Mouse (Mus musculus): ENCODE data around the gene Hivep3. TPM values are rescaled to one million over a fixed set of nuclear protein-coding genes. Genes with fewer than 3 reads are reported as not detected.

Gene Hivep3
- polyA plus RNA-seq, 1 experiment, result 40.0 TPM

DNA sequence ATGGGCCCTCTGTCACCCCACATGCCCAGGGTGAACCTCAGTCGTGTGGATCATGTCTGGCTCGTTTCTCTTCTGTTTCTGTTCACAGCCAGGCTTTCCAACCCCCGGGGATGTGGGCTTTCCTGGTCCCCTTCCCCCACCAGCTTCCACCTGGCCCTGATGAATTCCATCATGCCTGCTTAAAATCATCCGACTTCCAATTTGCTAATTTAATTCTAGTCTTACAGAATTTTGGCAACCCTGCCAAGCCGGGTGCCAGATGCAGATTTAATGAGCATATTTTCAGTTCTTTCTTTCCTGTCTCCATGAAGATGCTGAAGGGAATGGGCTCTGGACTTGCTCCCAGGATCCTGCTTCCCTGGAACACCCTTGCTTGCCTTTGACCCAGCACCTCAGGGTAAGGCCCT, 311.6 kb downstream of the Hivep3 start:
- no peak for DNase-seq
- no peaks in the 10 kb centered on the region for H3K27me3 ChIP-seq (ENCODE audit: control insufficient read depth, insufficient read depth, low read length)
- H3K4me1 ChIP-seq (replicated peaks; ENCODE audit: control insufficient read depth, insufficient read depth, low read length), result peaks cover 29% of the 10 kb centered on the region
- no peak overlapping the region for H3K4me3 ChIP-seq (ENCODE audit: control insufficient read depth, insufficient read depth, low read length)
- WGBS, result 87% methylated on average over 5 of the region's 5 CpGs
- H3K36me3 ChIP-seq (ENCODE audit: control insufficient read depth, insufficient read depth, low read length), result no peaks in the 10 kb centered on the region
- TF ChIP-seq CTCF (IDR thresholded peaks at IDR 0.05; ENCODE audit: borderline replicate concordance, control insufficient read depth, extremely low read depth, insufficient read depth, low read length, poor library complexity) (no peak), POLR2A (IDR thresholded peaks at IDR 0.05; ENCODE audit: control insufficient read depth, extremely low read depth, insufficient read depth, low read length, poor library complexity) (no peak)
- H3K27ac ChIP-seq (ENCODE audit: control insufficient read depth, insufficient read depth, low read length), result no peak overlapping the region

GRCm38 (mm10) chr4:120045871-120046270, 312.3 kb downstream of the Hivep3 start:
- H3K27ac ChIP-seq (ENCODE audit: control insufficient read depth, insufficient read depth, low read length), result no peak overlapping the region
- DNase-seq, result no peak
- H3K36me3 ChIP-seq (ENCODE audit: control insufficient read depth, insufficient read depth, low read length), result no peaks in the 10 kb centered on the region
- no peak overlapping the region for H3K4me3 ChIP-seq (ENCODE audit: control insufficient read depth, insufficient read depth, low read length)
- no peaks in the 10 kb centered on the region for H3K27me3 ChIP-seq (ENCODE audit: control insufficient read depth, insufficient read depth, low read length)
- 91% methylated on average over 7 of the region's 7 CpGs for WGBS
- H3K4me1 ChIP-seq (replicated peaks; ENCODE audit: control insufficient read depth, insufficient read depth, low read length), result peaks cover 30% of the 10 kb centered on the region
- no peak for TF ChIP-seq CTCF (IDR thresholded peaks at IDR 0.05; ENCODE audit: borderline replicate concordance, control insufficient read depth, extremely low read depth, insufficient read depth, low read length, poor library complexity)
- TF ChIP-seq POLR2A (IDR thresholded peaks at IDR 0.05; ENCODE audit: control insufficient read depth, extremely low read depth, insufficient read depth, low read length, poor library complexity), result no peak

DNA sequence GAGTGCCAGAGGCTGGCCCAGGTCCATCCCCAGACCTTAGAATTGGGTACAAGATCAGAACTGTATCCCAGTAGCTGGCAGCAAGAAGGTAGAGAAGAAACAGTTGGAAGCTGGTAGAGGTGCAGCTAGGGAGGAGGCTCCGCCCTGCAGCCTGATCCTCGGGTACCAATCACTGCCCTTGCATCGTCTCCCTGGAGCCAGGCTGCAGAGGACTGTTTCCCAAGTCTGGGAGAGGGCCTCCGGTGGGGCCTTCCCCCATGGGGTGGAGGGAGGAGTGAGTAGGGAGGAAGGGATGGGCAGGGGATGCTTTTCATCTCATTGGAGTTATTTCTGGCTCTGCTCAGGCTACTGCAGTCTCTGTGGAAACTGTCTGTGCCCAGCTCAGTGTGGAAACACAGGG, 313.5 kb downstream of the Hivep3 start:
- no peak overlapping the region for H3K27ac ChIP-seq (ENCODE audit: control insufficient read depth, insufficient read depth, low read length)
- 92% methylated on average over 4 of the region's 4 CpGs for WGBS
- no peak overlapping the region for H3K4me3 ChIP-seq (ENCODE audit: control insufficient read depth, insufficient read depth, low read length)
- peaks cover 33% of the 10 kb centered on the region for H3K4me1 ChIP-seq (replicated peaks; ENCODE audit: control insufficient read depth, insufficient read depth, low read length)
- no peaks in the 10 kb centered on the region for H3K36me3 ChIP-seq (ENCODE audit: control insufficient read depth, insufficient read depth, low read length)
- no peak for TF ChIP-seq CTCF (IDR thresholded peaks at IDR 0.05; ENCODE audit: borderline replicate concordance, control insufficient read depth, extremely low read depth, insufficient read depth, low read length, poor library complexity)
- DNase-seq, result no peak
- no peaks in the 10 kb centered on the region for H3K27me3 ChIP-seq (ENCODE audit: control insufficient read depth, insufficient read depth, low read length)

- TF ChIP-seq CTCF (IDR thresholded peaks at IDR 0.05; ENCODE audit: borderline replicate concordance, control insufficient read depth, extremely low read depth, insufficient read depth, low read length, poor library complexity) (no peak), POLR2A (IDR thresholded peaks at IDR 0.05; ENCODE audit: control insufficient read depth, extremely low read depth, insufficient read depth, low read length, poor library complexity) (no peak)
- Histone ChIP-seq H3K27me3 (ENCODE audit: control insufficient read depth, insufficient read depth, low read length) (no peaks in the 10 kb centered on the region), H3K4me1 (replicated peaks; ENCODE audit: control insufficient read depth, insufficient read depth, low read length) (peaks cover 37% of the 10 kb centered on the region), H3K4me3 (ENCODE audit: control insufficient read depth, insufficient read depth, low read length) (no peak overlapping the region), H3K36me3 (ENCODE audit: control insufficient read depth, insufficient read depth, low read length) (no peaks in the 10 kb centered on the region), H3K27ac (ENCODE audit: control insufficient read depth, insufficient read depth, low read length) (no peak overlapping the region)
- no peak for DNase-seq
- WGBS, result 87% methylated on average over 4 of the region's 4 CpGs
Observed at GRCm38 (mm10) chr4:120048274-120048673, 314.7 kb downstream of the Hivep3 start.

- Histone ChIP-seq H3K4me1 (replicated peaks; ENCODE audit: control insufficient read depth, insufficient read depth, low read length) (peaks cover 50% of the 10 kb centered on the region), H3K36me3 (ENCODE audit: control insufficient read depth, insufficient read depth, low read length) (no peaks in the 10 kb centered on the region), H3K27me3 (ENCODE audit: control insufficient read depth, insufficient read depth, low read length) (no peaks in the 10 kb centered on the region), H3K27ac (ENCODE audit: control insufficient read depth, insufficient read depth, low read length) (no peak overlapping the region), H3K4me3 (ENCODE audit: control insufficient read depth, insufficient read depth, low read length) (no peak overlapping the region)
- WGBS, result 93% methylated on average over 3 of the region's 3 CpGs
- no peak for DNase-seq
- TF ChIP-seq CTCF (IDR thresholded peaks at IDR 0.05; ENCODE audit: borderline replicate concordance, control insufficient read depth, extremely low read depth, insufficient read depth, low read length, poor library complexity) (no peak), POLR2A (IDR thresholded peaks at IDR 0.05; ENCODE audit: control insufficient read depth, extremely low read depth, insufficient read depth, low read length, poor library complexity) (no peak)
Observed at GRCm38 (mm10) chr4:120049857-120050256, 316.3 kb downstream of the Hivep3 start.

DNA sequence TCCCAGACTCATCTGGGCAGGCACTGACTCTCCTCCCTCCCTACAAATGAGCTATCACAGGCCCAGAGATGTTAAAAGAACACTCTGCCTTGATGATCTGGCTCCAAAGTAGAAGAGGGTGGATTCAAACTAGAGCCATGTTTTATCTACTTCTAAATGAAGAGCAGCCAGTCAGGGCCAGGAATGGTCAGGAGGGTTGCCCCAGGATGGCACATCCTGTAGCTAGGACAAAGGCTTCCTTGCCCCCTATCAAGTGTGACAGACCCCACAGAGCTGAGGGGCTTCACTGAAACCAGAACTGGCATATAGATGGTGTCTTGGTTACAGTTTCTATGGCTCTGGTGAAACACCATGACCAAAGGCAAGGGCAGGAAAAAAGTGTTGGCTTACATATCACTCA, 318.9 kb downstream of the Hivep3 start:
- TF ChIP-seq CTCF (IDR thresholded peaks at IDR 0.05; ENCODE audit: borderline replicate concordance, control insufficient read depth, extremely low read depth, insufficient read depth, low read length, poor library complexity) (no peak), POLR2A (IDR thresholded peaks at IDR 0.05; ENCODE audit: control insufficient read depth, extremely low read depth, insufficient read depth, low read length, poor library complexity) (no peak)
- Histone ChIP-seq H3K36me3 (ENCODE audit: control insufficient read depth, insufficient read depth, low read length) (no peaks in the 10 kb centered on the region), H3K27me3 (ENCODE audit: control insufficient read depth, insufficient read depth, low read length) (no peaks in the 10 kb centered on the region), H3K27ac (ENCODE audit: control insufficient read depth, insufficient read depth, low read length) (no peak overlapping the region), H3K4me3 (ENCODE audit: control insufficient read depth, insufficient read depth, low read length) (no peak overlapping the region), H3K4me1 (replicated peaks; ENCODE audit: control insufficient read depth, insufficient read depth, low read length) (peaks cover 65% of the 10 kb centered on the region)
- DNase-seq, result no peak

Data from thymus, adult 2 months (tissue).